Mouse (Mus musculus) cerebellum, adult 8-10 months (tissue): ENCODE data around the gene Homer3.
A peak's percentile ranks its signal among the peaks of the same experiment; 100 is the strongest.

ENCODE experiments used
- DNase-seq: peaks from one replicate; pipeline ENCODE4 v3.0.0; 2022

The Homer3 gene

GRCm38 (mm10) chr8:70340659-70341058 is 58.0 kb downstream of the Homer3 start:
- DNase-seq, result no peak

- peak; percentile 61 for DNase-seq
Observed at GRCm38 (mm10) chr8:70342007-70342406, 59.4 kb downstream of the Homer3 start.

- no peak for DNase-seq
Observed at GRCm38 (mm10) chr8:70343076-70343475, 60.4 kb downstream of the Homer3 start.

DNA sequence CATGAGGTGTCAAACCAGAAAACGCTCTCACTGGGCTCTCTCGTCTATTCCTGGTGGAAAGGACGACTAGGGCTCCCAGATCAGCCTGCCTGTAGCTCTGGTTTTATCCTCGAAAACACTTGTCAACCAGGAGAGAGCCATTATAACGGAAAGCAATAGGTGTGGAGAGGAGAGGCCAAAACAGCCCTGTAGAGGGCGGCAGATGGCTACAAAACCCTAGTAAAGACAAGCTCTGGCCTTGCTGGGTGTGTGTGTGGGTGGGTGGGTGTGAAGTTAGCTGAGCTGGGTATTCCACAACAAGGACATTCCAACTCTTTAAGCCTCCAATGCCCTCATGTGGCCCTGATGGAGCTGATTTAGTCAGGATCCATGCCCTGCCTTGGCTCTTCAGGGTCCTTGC is 61.1 kb downstream of the Homer3 start:
- no peak for DNase-seq
